Comparison of ENCODE assay signal across 22 mouse cellular contexts in the genomic region with DNA sequence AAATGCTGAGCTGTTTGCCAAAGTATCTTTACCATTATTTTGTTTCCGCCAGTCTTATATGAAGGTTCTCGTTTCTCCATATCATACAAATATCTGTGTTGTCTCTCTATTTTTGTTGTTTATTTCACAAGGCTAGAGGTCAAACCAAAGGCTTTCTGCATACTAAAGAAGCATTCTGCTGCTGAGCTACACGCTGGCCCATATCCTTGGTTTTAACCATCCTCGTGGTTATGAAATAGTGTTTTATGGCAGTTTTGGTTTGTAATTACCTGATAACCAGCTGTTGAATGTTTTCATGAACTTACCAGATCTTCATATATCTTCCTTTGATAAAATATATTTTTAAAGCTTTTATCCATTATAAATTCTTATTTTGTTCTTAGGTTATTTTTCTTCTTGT. TPM values are rescaled to one million over a fixed set of nuclear protein-coding genes. Genes with fewer than 3 reads are reported as not detected.
A peak's percentile ranks its signal among the peaks of the same experiment; 100 is the strongest.
DNase-seq lines count a peak whose midpoint lies in the region; ATAC-seq and TF ChIP-seq lines count a peak whose summit lies in the region.
"Had no signal": no experiment of that assay in that cellular context is flagged by ENCODE, and none has a peak within 500 bp of the region (broad histone marks: within the 10 kb centered on the region; RNA-seq: fewer than 3 reads in every experiment).

No protein-coding gene starts in this region.

- no peak overlapping the region for H3K27ac ChIP-seq in intestine, embryonic 15.5 days
- H3K27ac ChIP-seq in intestine, embryonic 16.5 days (ENCODE audit: low read length) = no peak overlapping the region
- H3K27ac ChIP-seq in intestine, postnatal 0 days (ENCODE audit: low read depth, low read length) = no peak overlapping the region
- 0 out of 2 replicates have a peak overlapping the region, but pooled peaks have one; percentile 59 for H3K27ac ChIP-seq in small intestine, adult 2 months (ENCODE audit: insufficient read depth, low read depth, low read length)
- no peak overlapping the region for H3K27ac ChIP-seq in heart, embryonic 11.5 days (ENCODE audit: low read depth, low read length)

- TF ChIP-seq CTCF in intestine, postnatal 0 days (IDR thresholded peaks at IDR 0.05; ENCODE audit: low read depth) = no peak
- TF ChIP-seq CTCF in small intestine, adult 2 months (IDR thresholded peaks at IDR 0.05; ENCODE audit: extremely low read depth, insufficient read length, insufficient replicate concordance, low read depth, low read length) = no peak

- DNase-seq in spleen, postnatal 10 days (ENCODE audit: low spot score in 2 of 2) = no peak
- DNase-seq in heart, postnatal 4 days = no peak
- DNase-seq in urinary bladder, postnatal 4 days (ENCODE audit: low spot score in 2 of 2) = no peak
- DNase-seq: adrenal gland, adult 2 months; adrenal gland, adult 8-10 months; adrenal gland, postnatal 10 days; adrenal gland, postnatal 14 days; adrenal gland, postnatal 25 days; adrenal gland, postnatal 36 days; B cell, adult 2 months; cerebellum, adult 11 months; cerebellum, adult 11-12 months had no signal

- H3K4me1 ChIP-seq in intestine, embryonic 15.5 days (replicated peaks) = no peaks in the 10 kb centered on the region
- H3K4me1 ChIP-seq in intestine, embryonic 16.5 days (ENCODE audit: control insufficient read depth, insufficient read depth, low read length) = peaks cover 3% of the 10 kb centered on the region; the same call in 1 of the 2 replicates
- 0 out of 2 replicates have a peak, but pooled peaks cover 3% of the 10 kb centered on the region for H3K4me1 ChIP-seq in intestine, postnatal 0 days (replicated peaks; ENCODE audit: control insufficient read depth, insufficient read depth, low read length)
- H3K4me1 ChIP-seq in small intestine, adult 2 months (ENCODE audit: control insufficient read depth, insufficient read depth, insufficient read length, low read length) = peaks cover 8% of the 10 kb centered on the region
- H3K4me1 ChIP-seq in heart, embryonic 11.5 days (ENCODE audit: control insufficient read depth, insufficient read depth, low read length) = no peaks in the 10 kb centered on the region

- TF ChIP-seq POLR2A in small intestine, adult 2 months (IDR thresholded peaks at IDR 0.05; ENCODE audit: low read depth, low read length) = no peak

- H3K27me3 ChIP-seq in intestine, embryonic 15.5 days (replicated peaks) = no peaks in the 10 kb centered on the region
- H3K27me3 ChIP-seq in intestine, embryonic 16.5 days (replicated peaks; ENCODE audit: control insufficient read depth, insufficient read depth, low read length) = no peaks in the 10 kb centered on the region
- H3K27me3 ChIP-seq in intestine, postnatal 0 days (replicated peaks; ENCODE audit: control insufficient read depth, insufficient read depth, low read length) = no peaks in the 10 kb centered on the region
- no peaks in the 10 kb centered on the region for H3K27me3 ChIP-seq in small intestine, adult 2 months (ENCODE audit: control insufficient read depth, insufficient read depth, low read length)
- H3K27me3 ChIP-seq in heart, embryonic 11.5 days (ENCODE audit: control insufficient read depth, insufficient read depth, low read length) = no peaks in the 10 kb centered on the region
- H3K27me3 ChIP-seq: CH12.LX, Patski had no signal

- no peaks in the 10 kb centered on the region for H3K9me3 ChIP-seq in intestine, embryonic 15.5 days
- no peaks in the 10 kb centered on the region for H3K9me3 ChIP-seq in intestine, embryonic 16.5 days (ENCODE audit: control insufficient read depth, low read length)
- H3K9me3 ChIP-seq in intestine, postnatal 0 days (ENCODE audit: control insufficient read depth) = no peaks in the 10 kb centered on the region
- H3K9me3 ChIP-seq in heart, embryonic 11.5 days (replicated peaks; ENCODE audit: control insufficient read depth, low read length) = no peaks in the 10 kb centered on the region
- H3K9me3 ChIP-seq: G1E had no signal

- no peaks in the 10 kb centered on the region for H3K36me3 ChIP-seq in intestine, embryonic 15.5 days
- 0 out of 2 replicates have a peak, but pooled peaks cover 3% of the 10 kb centered on the region for H3K36me3 ChIP-seq in intestine, embryonic 16.5 days (ENCODE audit: control insufficient read depth, insufficient read depth, low read length)
- H3K36me3 ChIP-seq in intestine, postnatal 0 days (ENCODE audit: control insufficient read depth, insufficient read depth) = peaks cover 14% of the 10 kb centered on the region
- H3K36me3 ChIP-seq in small intestine, adult 2 months (ENCODE audit: control insufficient read depth, insufficient read depth, low read length) = peaks cover 31% of the 10 kb centered on the region
- H3K36me3 ChIP-seq in heart, embryonic 11.5 days (ENCODE audit: control insufficient read depth, insufficient read depth, low read length) = 0 out of 2 replicates have a peak, but pooled peaks cover 2% of the 10 kb centered on the region

- H3K4me2 ChIP-seq in intestine, embryonic 15.5 days (replicated peaks) = no peak overlapping the region
- no peak overlapping the region for H3K4me2 ChIP-seq in intestine, embryonic 16.5 days (ENCODE audit: low read depth, low read length)
- no peak overlapping the region for H3K4me2 ChIP-seq in intestine, postnatal 0 days (replicated peaks; ENCODE audit: low read depth)
- no peak overlapping the region for H3K4me2 ChIP-seq in heart, embryonic 11.5 days

- WGBS in intestine, embryonic 15.5 days = 66% methylated on average over 4 of the region's 4 CpGs
- 74% methylated on average over 4 of the region's 4 CpGs for WGBS in intestine, embryonic 16.5 days
- WGBS in intestine, postnatal 0 days = 55% methylated on average over 4 of the region's 4 CpGs
- whole genome bisulfite sequencing in small intestine, adult 2 months = 46% methylated on average over 4 of the region's 4 CpGs
- 85% methylated on average over 4 of the region's 4 CpGs for WGBS in heart, embryonic 11.5 days (ENCODE audit: insufficient replicate concordance)

- no peak overlapping the region for H3K9ac ChIP-seq in intestine, embryonic 15.5 days
- H3K9ac ChIP-seq in intestine, embryonic 16.5 days (ENCODE audit: low read depth, low read length) = no peak overlapping the region
- H3K9ac ChIP-seq in intestine, postnatal 0 days (ENCODE audit: low read depth, low read length) = no peak overlapping the region
- no peak overlapping the region for H3K9ac ChIP-seq in heart, embryonic 11.5 days (ENCODE audit: low read depth, low read length)

- H3K4me3 ChIP-seq in intestine, embryonic 15.5 days (replicated peaks) = no peak overlapping the region
- no peak overlapping the region for H3K4me3 ChIP-seq in intestine, embryonic 16.5 days (ENCODE audit: low read length)
- no peak overlapping the region for H3K4me3 ChIP-seq in intestine, postnatal 0 days (ENCODE audit: low read depth, low read length)
- no peak overlapping the region for H3K4me3 ChIP-seq in small intestine, adult 2 months (ENCODE audit: low read depth, low read length)
- H3K4me3 ChIP-seq in heart, embryonic 11.5 days (ENCODE audit: low read depth, low read length) = no peak overlapping the region

- peak; percentile 50; the same call in 1 of the 2 replicates for ATAC-seq in intestine, embryonic 15.5 days
- ATAC-seq in intestine, embryonic 16.5 days = peak; percentile 64
- ATAC-seq in intestine, postnatal 0 days = peak; percentile 70
- ATAC-seq in heart, embryonic 11.5 days (replicated peaks; ENCODE audit: insufficient number of reproducible peaks, low FRiP score, low TSS enrichment) = no peak
- ATAC-seq: activated CD4-positive, CD25-positive, alpha-beta regulatory T cell, adult 4 months; CD4-positive, CD25-positive, alpha-beta regulatory T cell, adult 4 months; Patski had no signal

RNA-seq across cellular contexts. Expression of a gene that starts 53.3 kb away (rescaled TPM):
- 14.3 and 16.1 TPM in 2 replicates for polyA plus RNA-seq in intestine, embryonic 15.5 days (2015; fragmentation: Nextera tagmentation; extraction: Ambion mirVana)
- polyA plus RNA-seq in intestine, embryonic 16.5 days (2015; fragmentation: Nextera tagmentation; extraction: Ambion mirVana) = 13.4 and 17.3 TPM in 2 replicates
- 5.2 and 6.2 TPM in 2 replicates for polyA plus RNA-seq in intestine, postnatal 0 days (2015; fragmentation: Nextera tagmentation; extraction: Ambion mirVana)
- polyA plus RNA-seq in small intestine, adult 2 months (2012; rRNA removed) = 8.1 and 11.0 TPM in 2 replicates
- polyA plus RNA-seq in heart, embryonic 11.5 days (2014; fragmentation: Nextera tagmentation; extraction: Ambion mirVana) = 13.7 and 18.9 TPM in 2 replicates
- total RNA-seq in heart, postnatal 4 days (2021) = 10 to 100 TPM; 13.0 to 16.0 TPM
